Mouse (Mus musculus) G1E-ER4 (cell line): ENCODE data around the gene Mdk. TPM values are rescaled to one million over a fixed set of nuclear protein-coding genes. Genes with fewer than 3 reads are reported as not detected.

Experiments used
- GATA1 ChIP-seq: IDR thresholded peaks from one replicate; pipeline ENCODE4 v1.8.0; 2012; ENCODE audit warnings: low read length, inconsistent platforms
- polyA plus RNA-seq: library from polyadenylated mRNA; stranded (reverse); fragments of >175 nt; gene quantifications from 2 replicates; pipeline ENCODE4 v1.2.3, GENCODE M21; 2012

Gene Mdk
- polyA plus RNA-seq, 1 experiment: 7.4 TPM

DNA sequence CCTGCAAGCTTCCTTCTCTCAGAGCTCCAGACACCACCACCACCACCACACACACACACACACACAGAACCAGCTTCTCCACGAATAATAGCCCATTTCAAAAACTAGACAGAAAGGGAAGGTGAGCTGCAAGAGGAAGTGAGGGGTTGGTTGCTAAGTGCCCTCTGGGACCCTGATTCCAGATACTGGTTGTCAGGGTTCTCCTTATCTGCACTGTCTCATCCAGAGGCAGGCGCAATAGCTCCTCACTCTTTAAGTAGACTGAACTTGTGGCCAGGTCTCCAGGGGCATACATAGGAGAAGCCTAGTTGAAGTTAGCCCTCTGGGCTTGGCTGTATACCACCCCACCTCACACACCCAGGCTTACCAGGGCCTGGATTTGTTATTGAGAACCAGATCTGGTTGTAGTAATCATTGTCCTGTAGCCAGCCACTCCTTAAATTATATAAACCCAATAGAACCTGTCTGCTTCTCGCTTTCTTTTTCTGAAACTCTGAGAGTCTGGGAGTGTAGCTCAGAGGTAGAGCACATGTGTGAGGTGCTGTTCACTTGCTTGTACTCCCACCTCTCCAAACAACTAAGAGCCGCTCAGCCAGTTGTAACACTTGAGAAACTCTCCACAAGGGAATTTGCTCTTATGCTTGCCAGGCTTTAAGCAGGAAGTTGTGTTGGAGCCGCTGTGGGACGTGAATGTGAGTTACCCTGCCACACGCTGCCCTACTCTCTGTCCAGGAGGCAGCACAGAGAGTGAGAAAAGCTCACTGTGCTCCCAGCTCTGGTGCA is 18.6 kb downstream of the Mdk start:
- no peak for TF ChIP-seq GATA1

DNA sequence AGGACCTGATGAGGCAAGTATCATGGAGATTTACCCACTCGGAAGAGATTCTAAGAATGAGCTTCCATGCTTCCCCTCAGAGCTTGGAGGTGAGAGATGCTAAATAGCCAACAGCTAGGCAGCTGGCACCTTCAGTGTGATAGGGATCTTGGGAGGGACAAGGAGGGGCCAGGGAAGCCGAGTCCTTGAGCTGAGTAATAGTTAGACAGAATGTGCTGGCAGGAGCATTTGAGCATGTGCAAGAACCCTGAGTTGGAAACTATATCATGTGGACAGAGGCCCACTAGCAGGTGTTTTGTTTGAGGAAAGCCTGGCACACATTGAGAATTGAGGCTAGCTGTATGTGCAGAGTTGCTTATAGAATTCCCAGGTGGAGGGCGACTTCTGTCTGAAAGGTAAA is 19.5 kb downstream of the Mdk start:
- no peak for TF ChIP-seq GATA1

DNA sequence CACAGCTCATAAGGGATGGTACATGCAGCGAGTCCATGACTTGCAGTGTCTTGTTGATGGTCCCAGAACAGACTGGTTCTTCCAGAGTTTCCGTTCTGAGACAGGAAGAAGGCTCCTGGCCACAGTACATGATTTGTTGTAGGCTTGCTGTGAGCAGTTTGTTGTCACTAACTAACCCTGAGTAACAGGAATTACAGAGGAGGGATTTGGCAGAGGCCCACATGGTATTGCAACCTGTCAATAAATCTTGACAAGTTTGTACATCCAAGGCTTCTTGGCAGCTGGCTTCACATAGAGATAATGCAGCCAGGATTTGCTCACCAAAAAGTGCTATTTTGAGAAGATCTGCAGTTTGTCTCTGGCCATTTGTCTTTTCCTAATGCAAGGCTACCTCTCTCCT is 26.0 kb downstream of the Mdk start:
- no peak for TF ChIP-seq GATA1

DNA sequence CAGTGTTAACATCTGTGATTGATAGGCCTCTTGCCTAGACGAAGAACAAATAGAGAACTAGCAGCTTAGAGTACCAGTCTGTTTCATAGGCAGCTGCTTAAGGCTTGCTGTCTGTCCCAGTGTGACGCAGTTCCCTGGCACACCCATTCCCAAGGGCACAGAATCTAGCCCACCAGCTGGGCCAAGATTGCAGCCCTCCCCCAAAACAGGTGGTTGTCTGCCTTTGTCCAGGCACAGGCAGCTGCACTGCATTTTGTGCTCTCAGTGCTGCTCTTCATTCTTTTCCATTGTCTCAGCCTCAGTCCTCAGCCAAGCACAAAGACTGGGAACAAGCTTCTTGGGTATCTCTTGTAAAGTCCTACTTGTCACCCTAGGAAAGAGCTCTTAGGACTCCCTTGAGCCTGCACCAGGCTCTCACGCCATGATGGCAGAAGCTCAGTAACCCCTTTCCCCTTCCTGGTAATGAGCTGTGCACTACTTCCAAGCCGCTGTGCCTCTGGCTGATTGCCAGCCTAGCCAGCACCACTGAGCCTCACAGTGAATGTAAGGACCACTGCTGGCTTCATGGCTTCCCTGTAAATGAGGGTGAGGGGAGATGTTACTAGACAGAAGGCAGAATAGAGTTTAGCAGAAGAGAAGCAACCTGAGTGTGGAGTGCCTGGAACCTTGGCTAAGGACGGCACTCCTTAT is 27.3 kb downstream of the Mdk start:
- no peak for TF ChIP-seq GATA1

DNA sequence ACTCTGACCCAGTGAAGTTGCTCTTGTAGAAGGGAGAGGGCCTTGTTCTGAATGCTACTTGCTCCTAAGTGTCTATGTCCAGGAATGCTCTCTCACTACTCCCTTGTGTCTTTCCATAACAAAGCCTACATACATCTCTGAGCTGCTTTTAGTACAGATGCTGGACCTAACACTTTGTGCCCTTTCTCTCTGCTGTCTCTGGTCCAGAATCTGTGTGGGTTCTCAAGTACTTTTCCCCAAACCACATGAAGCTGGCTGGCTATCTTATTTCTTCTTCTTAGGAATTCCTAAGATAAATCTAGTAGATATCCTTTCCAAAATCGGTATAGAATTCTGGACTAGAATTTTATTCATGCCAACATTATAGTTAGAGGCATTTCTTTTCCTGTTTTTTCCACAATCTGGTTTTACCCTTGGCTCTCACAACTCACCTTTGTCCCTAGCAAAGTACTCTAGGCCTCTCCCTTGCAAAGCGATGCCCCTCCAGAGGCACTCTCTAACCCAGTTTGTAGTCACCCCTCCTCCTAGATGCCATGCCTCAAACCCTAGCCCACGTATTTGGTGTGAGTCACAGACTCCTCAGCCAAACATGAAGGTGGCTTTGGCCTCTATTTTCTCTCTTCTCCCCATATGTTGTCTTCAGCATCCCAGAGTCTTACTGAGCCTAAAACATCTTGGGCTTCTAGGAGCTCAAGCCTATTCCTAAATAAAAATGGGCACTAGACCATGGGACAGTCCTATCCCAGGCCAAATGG is 28.7 kb downstream of the Mdk start:
- TF ChIP-seq GATA1: no peak

DNA sequence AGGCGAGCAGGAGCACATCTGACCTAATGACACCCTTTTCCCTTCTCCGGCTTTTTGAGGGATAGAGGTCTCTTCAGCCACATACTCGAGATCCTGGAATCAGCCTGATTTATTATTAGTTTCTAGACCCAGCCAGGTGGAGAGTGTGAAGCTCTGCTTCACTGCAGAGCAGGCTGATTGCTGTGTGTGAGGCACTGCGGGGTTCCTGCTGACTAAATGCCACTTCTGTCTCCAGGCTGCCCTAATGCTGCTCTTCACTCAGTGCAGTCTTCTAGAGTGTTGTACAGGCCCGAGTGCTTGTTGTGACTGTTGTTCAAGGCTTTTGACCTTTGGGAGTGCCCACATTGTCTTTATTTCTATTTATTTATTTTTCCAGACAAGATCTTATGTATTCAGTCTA is 29.8 kb downstream of the Mdk start:
- no peak for TF ChIP-seq GATA1

DNA sequence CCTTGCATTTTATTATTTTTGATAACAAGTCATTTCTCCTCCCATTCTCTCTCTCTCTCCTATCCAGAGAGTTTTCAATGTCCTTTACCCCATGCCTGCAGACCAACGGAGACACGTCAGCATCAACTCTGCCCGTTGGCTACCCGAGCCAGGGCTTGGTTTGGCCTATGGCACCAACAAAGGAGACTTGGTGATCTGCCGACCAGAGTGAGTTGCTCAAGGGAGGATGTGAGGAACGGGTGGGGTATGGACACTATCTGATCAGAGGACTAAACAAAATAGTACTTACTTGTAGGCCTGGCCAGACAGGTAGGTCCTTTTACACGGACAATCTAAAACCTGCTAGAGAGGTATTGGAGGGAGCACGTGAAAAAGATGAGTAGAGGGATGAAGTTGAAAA is 31.7 kb downstream of the Mdk start:
- no peak for TF ChIP-seq GATA1

DNA sequence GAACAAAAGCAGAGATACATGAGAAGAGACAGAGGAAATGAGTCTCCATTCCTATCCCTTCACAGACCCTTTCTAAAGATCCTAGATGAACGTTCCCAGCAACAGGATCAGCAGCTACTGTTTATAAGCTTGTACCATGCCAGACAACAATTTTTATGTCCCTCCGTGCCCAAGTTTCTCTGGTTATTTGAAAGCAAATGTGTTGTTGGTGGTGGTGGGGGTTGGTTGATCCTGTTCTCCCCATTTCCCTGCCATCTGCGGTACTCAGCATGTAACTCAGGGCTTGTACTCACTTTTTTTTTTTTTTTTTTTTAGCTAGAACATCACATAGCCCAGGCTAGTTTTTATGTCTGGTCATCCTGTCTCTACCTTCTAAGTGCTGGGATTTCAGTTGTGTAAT is 33.0 kb downstream of the Mdk start:
- no peak for TF ChIP-seq GATA1

DNA sequence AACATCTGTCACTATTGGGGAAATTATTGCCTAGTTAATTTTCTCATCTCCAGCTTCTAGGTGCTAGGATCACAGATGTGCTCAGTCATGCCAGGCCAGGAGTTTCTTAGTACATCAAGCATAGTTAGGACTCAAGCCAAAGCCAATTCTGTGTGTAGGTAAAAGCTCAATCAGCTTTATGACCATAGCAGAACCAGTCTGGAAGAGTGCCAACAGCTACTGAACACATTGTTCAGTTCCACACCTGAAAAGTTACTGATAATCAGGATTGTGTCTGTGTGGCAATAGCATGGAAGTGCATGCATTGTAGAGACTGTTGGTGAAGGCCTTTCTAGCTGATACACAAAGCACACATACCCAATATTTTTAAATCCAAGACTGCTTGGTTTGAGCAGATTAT is 34.1 kb downstream of the Mdk start:
- no peak for TF ChIP-seq GATA1

DNA sequence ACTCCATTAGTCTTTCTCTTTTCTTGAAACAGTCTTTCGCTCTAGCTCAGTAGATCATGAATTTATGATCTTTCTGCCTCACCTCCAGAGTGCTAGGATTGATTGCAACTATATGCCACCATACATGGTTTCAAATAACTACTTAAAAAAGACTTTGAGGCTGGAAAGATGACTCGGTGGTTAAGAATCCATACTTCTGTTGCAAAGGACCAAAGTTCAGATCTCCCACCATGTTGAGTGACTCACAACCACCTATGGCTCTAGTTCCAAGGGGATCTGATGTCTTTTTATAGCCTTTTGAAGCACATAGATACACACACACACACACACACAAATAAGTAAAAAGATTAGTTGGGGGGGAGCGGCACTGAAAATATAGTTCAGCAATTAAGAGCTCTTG is 36.7 kb downstream of the Mdk start:
- no peak for TF ChIP-seq GATA1

DNA sequence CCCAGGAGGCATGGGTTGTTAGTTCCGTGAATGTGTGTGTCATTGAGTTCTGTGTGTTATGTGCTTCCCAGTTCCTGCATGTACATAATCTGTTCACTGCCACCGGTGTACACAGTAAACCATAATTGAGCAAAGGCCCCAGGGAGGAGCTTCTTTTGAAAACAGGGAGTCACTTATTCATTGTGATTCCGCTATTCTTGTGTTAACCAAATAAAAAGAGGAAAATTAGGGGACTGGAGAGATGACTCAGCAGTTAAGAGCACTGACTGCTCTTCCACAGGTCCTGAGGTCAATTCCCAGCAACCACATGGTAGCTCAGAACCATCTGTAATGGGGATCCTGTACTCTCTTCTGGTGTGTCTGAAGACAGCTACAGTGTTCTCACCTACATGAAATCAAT is 37.4 kb downstream of the Mdk start:
- TF ChIP-seq GATA1: no peak

DNA sequence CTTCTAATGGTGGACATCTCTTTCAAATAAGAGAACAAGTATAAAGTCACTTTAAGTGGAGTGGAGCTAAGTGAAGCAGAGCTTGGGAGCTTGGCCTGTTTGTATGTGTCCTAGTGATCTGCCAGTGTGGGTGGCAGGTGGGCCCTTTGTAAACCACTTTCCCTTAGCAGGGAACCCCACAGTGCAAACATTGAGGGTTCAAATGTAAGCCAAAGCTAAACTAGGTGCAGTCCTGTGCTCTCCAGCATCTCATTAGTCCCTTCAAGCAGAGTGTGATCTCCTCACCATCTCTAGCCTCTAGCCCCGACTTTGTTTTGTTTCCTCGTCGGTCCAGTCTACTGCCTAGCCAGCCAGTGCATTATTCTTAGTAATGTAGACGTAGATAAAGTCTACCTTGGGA is 47.5 kb downstream of the Mdk start:
- TF ChIP-seq GATA1: no peak

DNA sequence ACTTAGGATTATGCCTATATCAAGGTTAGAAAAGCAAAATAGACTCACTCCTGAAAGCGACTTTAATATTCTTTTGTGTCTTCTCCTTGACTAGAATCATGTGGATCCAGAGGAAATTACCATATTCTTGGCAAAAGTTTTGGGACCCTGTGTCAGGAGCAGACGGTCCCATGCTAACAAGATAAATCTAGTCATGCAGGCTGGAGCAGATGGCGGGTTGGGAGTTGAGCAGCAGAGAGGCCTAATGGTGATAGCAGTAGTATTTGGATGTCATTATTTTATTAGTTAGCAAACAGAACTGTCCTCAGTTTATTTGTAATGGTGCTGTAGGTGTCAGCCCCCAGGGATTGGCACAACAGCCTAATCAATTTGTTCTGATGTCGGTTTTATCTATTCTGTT is 48.1 kb downstream of the Mdk start:
- no peak for TF ChIP-seq GATA1

Other genes starting within 250 kb of the Mdk start
- gene Atg13, start 221.7 kb downstream of the Mdk start, polyA plus RNA-seq: 30.5 and 32.9 TPM in 2 replicates
- gene Harbi1, start 221.4 kb downstream of the Mdk start, polyA plus RNA-seq: 1.0 and 2.2 TPM in 2 replicates
- 25.9 and 26.4 TPM in 2 replicates for gene Ambra1, start 202.2 kb downstream of the Mdk start, polyA plus RNA-seq
- gene Chrm4, start 5.0 kb downstream of the Mdk start, polyA plus RNA-seq: 0.17 and 0.23 TPM in 2 replicates
- gene Gm9821, start 13.4 kb upstream of the Mdk start, polyA plus RNA-seq: not detected in 2 replicates
- 462 and 526 TPM in 2 replicates for gene Dgkz, start 43.6 kb upstream of the Mdk start, polyA plus RNA-seq
- 0.94 and 1.0 TPM in 2 replicates for gene Creb3l1, start 92.2 kb upstream of the Mdk start, polyA plus RNA-seq
- 5.5 and 7.1 TPM in 2 replicates for gene Phf21a, start 160.8 kb upstream of the Mdk start, polyA plus RNA-seq